Mouse (Mus musculus) embryonic fibroblast, embryonic 13.5 days (primary cell): ENCODE measurements at regions not wholly inside any gene's neighbourhood (a gene's known extent, or its start where the extent isn't known, plus 50 kb on each side); places are given as distances from the start of the nearest gene placed in this dataset.

Source experiments
- CTCF ChIP-seq: IDR thresholded peaks from 2 replicates; pipeline ENCODE4 v1.5.1; 2011; ENCODE audit warnings: mild to moderate bottlenecking, control low read depth, low read length, moderate library complexity, borderline replicate concordance; ENCODE audit not compliant: insufficient read depth
- POLR2A ChIP-seq: IDR thresholded peaks from 2 replicates; pipeline ENCODE4 v1.6.1; 2011; ENCODE audit warnings: low read depth, mild to moderate bottlenecking, control low read depth, low read length, moderate library complexity

DNA sequence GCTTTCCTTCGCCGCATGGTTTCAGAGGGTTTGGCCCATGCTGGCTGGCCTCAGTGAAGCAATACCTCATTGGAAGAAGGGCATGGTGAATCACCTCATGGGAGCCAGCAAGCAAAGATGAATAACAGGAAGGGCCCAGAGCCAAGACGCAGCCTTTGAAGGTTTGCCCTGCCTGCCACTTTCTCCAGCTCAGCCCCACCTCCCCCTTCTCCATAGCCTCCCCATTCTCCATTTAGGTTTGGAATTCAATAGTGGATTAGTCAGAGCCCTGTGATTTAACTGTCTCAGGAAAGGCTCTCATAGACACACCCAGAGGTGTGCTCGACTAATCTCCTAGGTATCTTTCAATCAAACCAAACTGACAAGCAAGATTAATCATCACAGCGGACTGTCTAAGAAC is 201.0 kb downstream of the H2al1j start:
- TF ChIP-seq CTCF = no peak
- TF ChIP-seq POLR2A = no peak
